Mouse (Mus musculus): Measurements from ENCODE around the gene Mtch2.

GRCm38 (mm10) chr2:90818710-90819109 lies 28.2 kb upstream of the Mtch2 start:
- no peak for TF ChIP-seq CTCF (IDR thresholded peaks at IDR 0.05; ENCODE audit: extremely low read depth, insufficient read depth, insufficient read length, insufficient replicate concordance)
- TF ChIP-seq POLR2A (IDR thresholded peaks at IDR 0.05; ENCODE audit: low read depth, low read length) = no peak
